Mouse (Mus musculus): Measurements from ENCODE around the gene Grwd1. TPM values are rescaled to one million over a fixed set of nuclear protein-coding genes. Genes with fewer than 3 reads are reported as not detected.
"Not testable (repeated sequence)": the region's sequence is repeated elsewhere in the genome, so short reads cannot be mapped to it uniquely, and the experiment has no call there.

Gene Grwd1
- total RNA-seq (2014; fragmentation: Nextera tagmentation): 45.7 and 67.7 TPM in 2 replicates
- 22.1 and 39.4 TPM in 2 replicates for total RNA-seq (2017)

GRCm38 (mm10) chr7:45830427-45831127 is at the start of gene Grwd1:
Gene Grwd1, minus strand, starts transcription at chr7:45830944.
- ATAC-seq (replicated peaks; ENCODE audit: low FRiP score, low TSS enrichment, poor library complexity, severe bottlenecking): peak; percentile 89

GRCm38 (mm10) chr7:45880531-45880930 is 49.8 kb upstream of the Grwd1 start:
- ATAC-seq (replicated peaks; ENCODE audit: low FRiP score, low TSS enrichment, poor library complexity, severe bottlenecking): no peak

GRCm38 (mm10) chr7:45878278-45878677 is 47.5 kb upstream of the Grwd1 start, which contains the start of gene Grin2d:
Gene Grin2d, minus strand, starts transcription at chr7:45878378.
- ATAC-seq (replicated peaks; ENCODE audit: low FRiP score, low TSS enrichment, poor library complexity, severe bottlenecking): not testable (repeated sequence)

DNA sequence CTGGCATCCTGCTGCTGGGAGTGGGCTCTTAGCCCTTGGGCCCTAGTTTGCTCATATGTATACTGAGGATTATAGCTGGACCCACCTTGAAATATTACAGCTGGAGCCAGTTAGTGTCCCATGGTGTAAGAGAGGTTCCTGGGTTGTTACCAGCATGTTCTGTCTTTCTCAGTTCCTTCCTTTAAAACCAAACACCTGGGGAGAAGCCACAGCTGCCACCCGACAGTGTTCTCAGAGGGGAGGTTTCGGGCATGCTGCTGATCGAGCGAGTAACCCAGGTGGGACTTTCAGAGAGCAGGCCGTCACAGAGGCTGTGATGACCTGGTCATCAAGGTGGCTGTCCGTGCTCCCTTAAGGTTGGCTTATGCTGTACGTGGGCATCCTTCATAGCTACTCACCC is 46.2 kb upstream of the Grwd1 start:
- no peak for ATAC-seq (replicated peaks; ENCODE audit: low FRiP score, low TSS enrichment, poor library complexity, severe bottlenecking)

DNA sequence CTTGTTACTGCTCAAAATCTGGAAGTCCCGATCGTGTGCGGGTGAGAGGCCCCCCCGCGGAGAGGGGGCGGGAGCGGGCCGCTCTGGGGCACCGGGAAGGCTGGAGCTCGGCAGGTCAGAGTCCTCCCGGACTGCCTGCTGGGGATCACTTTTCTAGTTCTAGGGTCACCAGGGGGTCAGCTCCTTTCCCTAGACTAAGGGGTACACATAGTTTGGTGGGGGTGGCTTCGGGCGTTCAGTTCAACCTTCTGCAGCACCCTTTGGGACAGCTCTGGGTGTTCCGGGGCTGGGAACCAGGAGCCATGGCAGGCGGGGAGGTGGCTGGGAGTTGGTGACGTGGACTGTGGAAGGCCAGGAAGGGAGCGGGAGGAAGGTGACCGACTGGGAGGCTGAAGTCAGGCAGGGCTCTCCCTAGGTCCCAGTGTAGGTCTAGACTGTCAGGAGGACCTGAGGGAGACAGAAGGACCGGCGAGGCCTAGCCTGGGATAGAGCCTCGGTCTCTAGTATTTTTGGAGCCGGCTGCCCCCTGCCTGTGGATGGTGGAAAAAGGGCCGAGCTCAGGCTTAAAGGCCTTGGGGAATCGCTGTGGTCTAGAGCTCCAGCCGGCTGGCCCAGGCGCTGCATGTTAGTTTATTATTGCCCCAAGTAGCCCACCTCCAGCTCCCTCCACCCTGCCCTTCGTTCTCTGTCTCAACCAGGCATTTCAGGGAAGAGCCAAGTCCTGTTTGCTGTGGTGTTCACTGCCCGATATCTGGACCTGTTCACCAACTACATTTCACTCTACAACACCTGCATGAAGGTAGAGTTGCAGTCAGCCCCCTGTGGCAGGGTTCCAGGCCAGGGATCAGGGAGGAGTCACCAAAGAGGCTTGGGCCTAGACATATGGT is 42.6 kb upstream of the Grwd1 start:
- peak; percentile 39 for ATAC-seq (replicated peaks; ENCODE audit: low FRiP score, low TSS enrichment, poor library complexity, severe bottlenecking)

DNA sequence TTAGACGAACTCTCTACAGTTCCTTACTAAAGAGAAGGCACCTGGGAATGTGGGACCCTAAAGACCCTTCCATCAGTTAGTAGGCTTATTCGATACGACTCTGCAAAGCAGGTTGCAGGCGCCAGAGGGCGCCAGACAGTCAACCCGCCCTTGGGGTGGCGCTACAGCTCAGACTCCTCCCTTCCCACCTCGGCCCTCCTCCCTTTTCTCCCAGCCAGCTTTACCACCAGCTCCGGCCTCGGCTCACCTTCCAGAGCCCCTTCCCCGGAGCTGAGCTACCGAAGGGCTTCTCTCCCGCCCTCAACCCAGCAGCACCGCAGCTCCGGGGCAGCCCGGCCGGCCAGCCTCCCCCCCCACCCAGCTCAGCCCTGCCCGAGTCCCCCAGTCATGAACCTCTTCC is 41.9 kb upstream of the Grwd1 start, which contains the start of gene Kdelr1:
Gene Kdelr1 (plus strand): TSS at position 149 of the 400 bp plus-strand sequence.
- ATAC-seq (replicated peaks; ENCODE audit: low FRiP score, low TSS enrichment, poor library complexity, severe bottlenecking): peak; percentile 73

- ATAC-seq (replicated peaks; ENCODE audit: low FRiP score, low TSS enrichment, poor library complexity, severe bottlenecking): no peak
These were observed 39.7 kb upstream of the Grwd1 start for GRCm38 (mm10) chr7:45870282-45871058.

GRCm38 (mm10) chr7:45869787-45870186 is 39.0 kb upstream of the Grwd1 start:
- ATAC-seq (replicated peaks; ENCODE audit: low FRiP score, low TSS enrichment, poor library complexity, severe bottlenecking): no peak

- ATAC-seq (replicated peaks; ENCODE audit: low FRiP score, low TSS enrichment, poor library complexity, severe bottlenecking): no peak
These were observed 38.4 kb upstream of the Grwd1 start for GRCm38 (mm10) chr7:45869107-45869670.

GRCm38 (mm10) chr7:45867871-45868270 is 37.1 kb upstream of the Grwd1 start:
- ATAC-seq (replicated peaks; ENCODE audit: low FRiP score, low TSS enrichment, poor library complexity, severe bottlenecking): no peak

GRCm38 (mm10) chr7:45865925-45866910 is 35.5 kb upstream of the Grwd1 start:
- peak; percentile 56 for ATAC-seq (replicated peaks; ENCODE audit: low FRiP score, low TSS enrichment, poor library complexity, severe bottlenecking)

- ATAC-seq (replicated peaks; ENCODE audit: low FRiP score, low TSS enrichment, poor library complexity, severe bottlenecking): no peak
These were observed 33.7 kb upstream of the Grwd1 start for GRCm38 (mm10) chr7:45864435-45864834.

- ATAC-seq (replicated peaks; ENCODE audit: low FRiP score, low TSS enrichment, poor library complexity, severe bottlenecking): no peak
These were observed 32.1 kb upstream of the Grwd1 start for GRCm38 (mm10) chr7:45862804-45863203.

GRCm38 (mm10) chr7:45859008-45859407 is 28.3 kb upstream of the Grwd1 start:
- ATAC-seq (replicated peaks; ENCODE audit: low FRiP score, low TSS enrichment, poor library complexity, severe bottlenecking): no peak

GRCm38 (mm10) chr7:45856950-45857901 is 26.5 kb upstream of the Grwd1 start:
- peak; percentile 39; the same call in 1 of the 2 replicates for ATAC-seq (replicated peaks; ENCODE audit: low FRiP score, low TSS enrichment, poor library complexity, severe bottlenecking)

DNA sequence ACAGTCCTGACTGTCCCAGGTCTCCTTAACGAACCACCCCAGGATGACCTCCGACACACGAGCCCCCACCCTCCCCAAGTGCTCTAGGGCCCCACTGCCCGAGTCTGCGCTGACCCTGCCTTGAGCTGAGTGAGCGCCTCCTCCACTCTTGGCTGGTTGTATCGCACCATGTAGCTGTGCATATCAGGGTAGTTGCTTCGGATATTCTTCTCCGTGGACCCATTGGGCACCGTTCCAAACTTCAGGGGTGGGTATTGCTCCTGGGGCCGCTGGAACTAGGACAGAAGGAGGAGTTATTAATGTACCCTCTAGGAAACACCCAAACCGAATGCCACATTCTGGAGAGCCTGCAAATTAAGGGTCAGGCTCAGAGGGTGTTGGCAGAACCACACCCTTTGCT is 22.3 kb upstream of the Grwd1 start:
- ATAC-seq (replicated peaks; ENCODE audit: low FRiP score, low TSS enrichment, poor library complexity, severe bottlenecking): no peak

DNA sequence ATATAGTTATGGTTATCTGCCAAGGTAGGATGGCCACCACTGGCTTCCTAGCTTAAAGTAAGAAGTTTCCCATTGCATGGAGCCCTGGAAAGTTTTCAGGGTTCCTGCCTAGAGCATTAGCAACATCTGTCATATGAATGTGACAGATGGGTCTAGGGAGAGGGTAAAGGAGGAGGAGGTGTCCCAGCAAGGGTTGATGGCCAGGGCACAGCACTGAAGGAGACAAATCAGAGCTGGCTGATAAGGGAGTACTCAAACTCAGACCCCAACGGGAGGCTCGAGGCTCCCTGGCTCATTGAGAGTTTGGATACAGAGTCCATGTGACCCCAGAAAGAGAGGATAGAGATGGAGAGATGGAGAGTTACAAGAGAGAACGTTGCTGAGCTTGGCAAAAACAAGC is 19.9 kb upstream of the Grwd1 start:
- no peak for ATAC-seq (replicated peaks; ENCODE audit: low FRiP score, low TSS enrichment, poor library complexity, severe bottlenecking)

Measured in megakaryocyte-erythroid progenitor cell, adult 5-6 weeks (primary cell).